Mouse (Mus musculus) ES-Bruce4 (cell line): ENCODE data around the gene Taar7a. TPM values are rescaled to one million over a fixed set of nuclear protein-coding genes. Genes with fewer than 3 reads are reported as not detected.

ENCODE experiments used
- H3K27ac ChIP-seq: 2 replicates; pipeline ENCODE4 v1.5.1; 2012; ENCODE audit warnings: low read length, inconsistent platforms; ENCODE audit not compliant: insufficient read depth
- H3K27me3 ChIP-seq: 2 replicates; pipeline ENCODE4 v1.6.1; 2012; ENCODE audit warnings: mild to moderate bottlenecking, low read length, inconsistent platforms; ENCODE audit not compliant: control insufficient read depth, poor library complexity, insufficient read depth, severe bottlenecking
- H3K36me3 ChIP-seq: 2 replicates; pipeline ENCODE4 v1.6.1; 2012; ENCODE audit warnings: inconsistent platforms, mild to moderate bottlenecking, low read length, moderate library complexity; ENCODE audit not compliant: control insufficient read depth, poor library complexity, insufficient read depth, severe bottlenecking
- H3K4me1 ChIP-seq: one replicate; pipeline ENCODE4 v1.8.1; 2011; ENCODE audit warnings: low read length; ENCODE audit not compliant: control insufficient read depth, insufficient read depth
- H3K4me3 ChIP-seq: 2 replicates; pipeline ENCODE4 v1.5.1; 2011; ENCODE audit warnings: low read depth, mild to moderate bottlenecking, low read length
- H3K9ac ChIP-seq: 2 replicates; pipeline ENCODE4 v1.6.1; 2012; ENCODE audit warnings: low read depth, mild to moderate bottlenecking, inconsistent platforms; ENCODE audit not compliant: poor library complexity, severe bottlenecking
- H3K9me3 ChIP-seq: replicated peaks from 2 replicates; pipeline ENCODE4 v1.6.1; 2012; ENCODE audit warnings: mild to moderate bottlenecking, low read length, inconsistent platforms; ENCODE audit not compliant: control insufficient read depth, poor library complexity, insufficient read depth, severe bottlenecking
- CTCF ChIP-seq: IDR thresholded peaks from one replicate; pipeline ENCODE4 v1.8.1; 2011; ENCODE audit warnings: low read depth, low read length
- EP300 ChIP-seq: IDR thresholded peaks from 2 replicates; pipeline ENCODE4 v1.6.1; 2011; ENCODE audit warnings: low read depth, low read length; ENCODE audit not compliant: insufficient read depth
- POLR2A ChIP-seq: IDR thresholded peaks from one replicate; pipeline ENCODE4 v1.8.1; 2011; ENCODE audit warnings: low read length; ENCODE audit not compliant: insufficient read depth
- polyA plus RNA-seq: library from polyadenylated mRNA; stranded (reverse); fragments of >200 nt; gene quantifications from 2 replicates; pipeline ENCODE4 v1.2.4, GENCODE M21; 2011; ENCODE audit warnings: low read depth; ENCODE audit not compliant: missing spikeins, insufficient read depth, insufficient read length

Gene Taar7a
- polyA plus RNA-seq, 1 experiment: not detected

DNA sequence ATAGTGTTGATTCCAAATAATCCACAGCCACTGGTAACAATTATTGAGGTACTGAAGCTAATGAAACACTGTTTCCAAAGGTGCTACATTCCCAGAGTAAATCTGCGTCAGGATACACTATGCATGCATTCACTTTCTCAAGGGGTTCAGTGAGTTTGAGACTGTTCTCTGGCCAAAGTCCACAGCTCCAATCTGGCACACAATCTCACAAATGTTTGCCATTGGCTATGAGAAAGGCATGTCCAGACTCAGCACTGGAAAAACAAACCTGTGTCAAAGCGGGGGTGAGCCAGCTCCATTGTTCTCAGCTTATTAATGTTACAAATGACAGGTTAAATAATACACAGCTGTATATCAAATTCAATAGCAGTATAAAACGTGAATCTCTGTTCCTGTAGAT lies 34.2 kb downstream of the Taar7a start:
- no peak overlapping the region for H3K27ac ChIP-seq
- H3K9ac ChIP-seq: no peak overlapping the region
- H3K27me3 ChIP-seq: no peaks in the 10 kb centered on the region
- H3K4me3 ChIP-seq: no peak overlapping the region
- H3K9me3 ChIP-seq: no peaks in the 10 kb centered on the region
- H3K4me1 ChIP-seq: no peaks in the 10 kb centered on the region
- no peaks in the 10 kb centered on the region for H3K36me3 ChIP-seq
- TF ChIP-seq POLR2A: no peak
- no peak for TF ChIP-seq EP300
- no peak for TF ChIP-seq CTCF

DNA sequence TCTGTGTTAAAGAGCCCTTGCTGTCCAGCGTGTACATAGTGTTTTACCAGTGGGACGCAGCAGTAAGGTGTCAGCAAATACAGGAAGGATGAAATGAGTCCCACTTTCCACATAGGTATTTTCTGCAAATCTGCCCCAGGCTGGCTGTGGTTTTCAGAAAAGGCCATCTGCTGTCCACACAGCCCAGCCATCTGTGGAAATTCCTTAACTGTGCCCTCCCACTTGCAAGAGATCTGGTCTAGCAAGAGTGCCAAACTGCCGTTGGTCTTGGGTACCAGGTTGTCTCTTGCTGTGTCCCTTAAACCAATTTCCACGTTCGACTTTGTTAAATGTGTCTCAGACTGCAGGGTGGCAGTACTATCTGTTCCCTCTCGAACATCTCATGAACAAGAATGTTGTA lies 41.6 kb downstream of the Taar7a start:
- Histone ChIP-seq H3K36me3 (no peaks in the 10 kb centered on the region), H3K4me1 (no peaks in the 10 kb centered on the region), H3K9ac (no peak overlapping the region), H3K27ac (no peak overlapping the region), H3K27me3 (no peaks in the 10 kb centered on the region), H3K9me3 (no peaks in the 10 kb centered on the region), H3K4me3 (no peak overlapping the region)
- TF ChIP-seq CTCF (no peak), EP300 (no peak), POLR2A (no peak)

DNA sequence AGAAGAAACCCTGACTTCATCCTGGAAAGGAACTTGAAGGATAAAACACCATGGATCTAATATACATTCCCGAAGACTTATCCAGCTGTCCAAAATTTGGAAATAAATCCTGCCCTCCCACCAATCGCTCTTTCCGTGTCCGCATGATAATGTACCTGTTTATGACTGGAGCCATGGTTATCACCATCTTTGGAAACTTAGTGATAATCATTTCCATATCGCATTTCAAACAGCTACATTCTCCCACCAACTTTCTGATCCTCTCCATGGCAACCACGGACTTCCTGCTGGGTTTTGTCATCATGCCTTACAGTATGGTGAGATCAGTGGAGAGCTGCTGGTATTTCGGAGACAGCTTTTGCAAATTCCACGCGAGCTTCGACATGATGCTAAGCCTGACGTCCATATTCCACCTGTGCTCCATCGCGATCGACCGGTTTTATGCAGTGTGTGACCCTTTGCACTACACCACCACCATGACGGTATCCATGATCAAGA lies 43.7 kb downstream of the Taar7a start, which contains the start of gene Taar3:
Taar3 (plus strand) TSS at position 51 of the 498 bp plus-strand sequence.
- no peaks in the 10 kb centered on the region for H3K27me3 ChIP-seq
- no peaks in the 10 kb centered on the region for H3K4me1 ChIP-seq
- no peaks in the 10 kb centered on the region for H3K36me3 ChIP-seq
- H3K4me3 ChIP-seq: no peak within 1 kb of the TSS
- no peak for TF ChIP-seq POLR2A
- TF ChIP-seq EP300: no peak
- TF ChIP-seq CTCF: no peak
- no peak within 1 kb of the TSS for H3K9ac ChIP-seq
- no peak within 1 kb of the TSS for H3K27ac ChIP-seq
- H3K9me3 ChIP-seq: no peaks in the 10 kb centered on the region

DNA sequence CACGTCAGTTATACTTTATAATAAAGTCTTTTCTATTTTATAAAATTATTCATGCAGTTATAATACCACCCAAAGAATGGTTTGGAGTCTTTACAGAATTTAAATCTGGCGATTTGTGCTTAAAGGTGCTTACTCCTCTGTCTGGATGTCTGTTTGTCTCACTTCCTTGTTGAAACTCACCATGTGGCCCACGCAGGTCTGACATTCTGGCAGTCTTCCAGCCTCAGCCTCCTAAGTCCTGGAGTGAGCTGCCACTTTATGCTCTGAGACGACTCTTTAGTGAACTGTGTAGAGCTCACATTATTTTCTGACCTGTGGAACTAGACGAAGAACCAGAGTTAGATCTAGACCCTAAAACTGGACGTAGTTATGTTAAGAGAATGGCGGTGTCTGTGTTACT lies 45.3 kb downstream of the Taar7a start:
- H3K9me3 ChIP-seq: no peaks in the 10 kb centered on the region
- H3K27ac ChIP-seq: no peak overlapping the region
- H3K36me3 ChIP-seq: no peaks in the 10 kb centered on the region
- no peak overlapping the region for H3K4me3 ChIP-seq
- H3K27me3 ChIP-seq: no peaks in the 10 kb centered on the region
- TF ChIP-seq CTCF (no peak), POLR2A (no peak), EP300 (no peak)
- no peaks in the 10 kb centered on the region for H3K4me1 ChIP-seq
- H3K9ac ChIP-seq: no peak overlapping the region

DNA sequence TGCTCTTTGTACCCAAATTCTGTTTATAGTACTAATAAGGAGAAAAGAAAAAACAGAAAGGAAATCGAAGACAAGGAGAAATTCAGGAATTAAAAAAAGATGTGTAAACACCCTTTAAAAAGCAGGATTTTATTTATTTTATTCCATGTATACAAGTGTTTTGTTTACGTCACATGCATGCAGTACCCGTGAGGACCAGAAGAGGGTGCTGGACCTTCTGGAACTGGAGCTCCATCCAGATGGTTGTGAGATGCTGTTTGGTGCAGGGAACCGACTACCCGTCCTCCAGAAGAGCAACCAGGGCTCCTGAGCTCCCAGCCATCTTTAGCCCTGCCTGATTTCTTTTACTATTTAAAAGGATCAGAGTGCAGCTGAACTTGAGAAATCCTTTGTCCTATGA lies 50.8 kb downstream of the Taar7a start:
- no peak overlapping the region for H3K9ac ChIP-seq
- no peak overlapping the region for H3K27ac ChIP-seq
- no peaks in the 10 kb centered on the region for H3K36me3 ChIP-seq
- no peak overlapping the region for H3K4me3 ChIP-seq
- TF ChIP-seq CTCF (peak; percentile 71), POLR2A (no peak)
- H3K4me1 ChIP-seq: no peaks in the 10 kb centered on the region
- no peaks in the 10 kb centered on the region for H3K9me3 ChIP-seq
- no peaks in the 10 kb centered on the region for H3K27me3 ChIP-seq

Other genes starting within 250 kb of the Taar7a start
- gene Rps12, start 206.2 kb downstream of the Taar7a start, polyA plus RNA-seq: 316 and 459 TPM in 2 replicates
- gene Slc18b1, start 196.5 kb downstream of the Taar7a start, polyA plus RNA-seq: 2.9 and 3.4 TPM in 2 replicates
- not detected in 2 replicates for gene Vnn3, start 142.0 kb downstream of the Taar7a start, polyA plus RNA-seq
- gene Vnn1, start 98.8 kb downstream of the Taar7a start, polyA plus RNA-seq: 13.0 and 13.5 TPM in 2 replicates
- gene Taar1, start 73.1 kb downstream of the Taar7a start, polyA plus RNA-seq: not detected in 2 replicates
- gene Taar2, start 54.9 kb downstream of the Taar7a start, polyA plus RNA-seq: not detected in 2 replicates
- not detected in 2 replicates for gene Taar3, start 43.9 kb downstream of the Taar7a start, polyA plus RNA-seq
- not detected in 2 replicates for gene Taar4, start 33.0 kb downstream of the Taar7a start, polyA plus RNA-seq
- gene Taar5, start 22.8 kb downstream of the Taar7a start, polyA plus RNA-seq: not detected in 2 replicates
- not detected in 2 replicates for gene Taar6, start 7.8 kb downstream of the Taar7a start, polyA plus RNA-seq
- not detected in 2 replicates for gene Taar7b, start 6.5 kb upstream of the Taar7a start, polyA plus RNA-seq
- not detected in 2 replicates for gene Taar7d, start 33.7 kb upstream of the Taar7a start, polyA plus RNA-seq
- gene Taar7e, start 44.1 kb upstream of the Taar7a start, polyA plus RNA-seq: not detected in 2 replicates
- gene Taar7f, start 56.0 kb upstream of the Taar7a start, polyA plus RNA-seq: not detected in 2 replicates
- not detected in 2 replicates for gene Taar8a, start 83.0 kb upstream of the Taar7a start, polyA plus RNA-seq
- gene Taar8b, start 98.8 kb upstream of the Taar7a start, polyA plus RNA-seq: not detected in 2 replicates
- gene Taar8c, start 108.4 kb upstream of the Taar7a start, polyA plus RNA-seq: not detected in 2 replicates
- gene Taar9, start 116.1 kb upstream of the Taar7a start, polyA plus RNA-seq: not detected in 2 replicates
- gene Stx7, start 155.8 kb upstream of the Taar7a start, polyA plus RNA-seq: 78.3 and 99.4 TPM in 2 replicates
- gene Moxd1, start 230.0 kb upstream of the Taar7a start, polyA plus RNA-seq: 8.8 and 8.9 TPM in 2 replicates